Mouse (Mus musculus) left cerebral cortex, adult 8-10 months (tissue): ENCODE data around the gene 3110082I17Rik. TPM values are rescaled to one million over a fixed set of nuclear protein-coding genes. Genes with fewer than 3 reads are reported as not detected.

Experiments
- microRNA-seq, 2 experiments: library from miRNA; unstranded; fragments of <30 nt; microRNA quantifications; one replicate each; pipeline ENCODE4 v1.2.0; 2022
- total RNA-seq, 4 experiments: library from RNA; stranded (reverse); gene quantifications; 2 replicates each; pipeline ENCODE4 v1.2.4; 2022

Gene 3110082I17Rik
- total RNA-seq, 4 experiments from 2014 or later: 12.6 to 16.6 (median 15.2) TPM

Small RNA genes within 50 kb of the gene (microRNA-seq; reads per million reads assigned to microRNA genes)
- 232 to 372 reads per million in 2 experiments for gene Mir339

Other genes starting within 250 kb of the 3110082I17Rik start
- 10 to 100 TPM; 56.1 to 59.8 (median 57.6) TPM for gene Get4, start 208.2 kb downstream of the 3110082I17Rik start, total RNA-seq
- gene Adap1, start 134.9 kb downstream of the 3110082I17Rik start, total RNA-seq: 100 to 1,000 TPM; 207 to 227 (median 217) TPM
- gene Cox19, start 109.1 kb downstream of the 3110082I17Rik start, total RNA-seq: 10 to 100 TPM; 59.2 to 62.6 (median 61.3) TPM
- gene Cyp2w1, start 107.9 kb downstream of the 3110082I17Rik start, total RNA-seq: not detected
- gene Gpr146, start 82.8 kb downstream of the 3110082I17Rik start, total RNA-seq: 10 to 100 TPM; 15.9 to 17.1 (median 16.4) TPM
- gene C130050O18Rik, start 55.2 kb downstream of the 3110082I17Rik start, total RNA-seq: 1 to 10 TPM in 1 of 4 experiments, under 1 TPM in 3; 0.32 to 1.5 (median 0.70) TPM
- 1 to 10 TPM; 2.5 to 3.7 (median 3.3) TPM for gene Gper1, start 37.4 kb downstream of the 3110082I17Rik start, total RNA-seq
- 10 to 100 TPM; 45.5 to 52.6 (median 50.4) TPM for gene Zfand2a, start 24.0 kb upstream of the 3110082I17Rik start, total RNA-seq
- under 1 TPM in 3 of 4 experiments, not detected in 1; 0.14 to 0.74 (median 0.14) TPM for gene Uncx, start 83.0 kb upstream of the 3110082I17Rik start, total RNA-seq